Mouse (Mus musculus): ENCODE measurements around the gene Cox7b. TPM values are rescaled to one million over a fixed set of nuclear protein-coding genes. Genes with fewer than 3 reads are reported as not detected.

Gene Cox7b
- polyA plus RNA-seq, 1 experiment from 2014 or later, result 481 TPM

- H3K9ac ChIP-seq (ENCODE audit: low read depth, low read length), result no peak overlapping the region
- peaks cover 24% of the 10 kb centered on the region; the same call in 1 of the 2 replicates for H3K36me3 ChIP-seq (ENCODE audit: control insufficient read depth, insufficient read depth, low read length)
- H3K4me1 ChIP-seq (ENCODE audit: control insufficient read depth, insufficient read depth, low read length), result no peaks in the 10 kb centered on the region
- H3K27ac ChIP-seq (replicated peaks; ENCODE audit: low read depth, low read length), result no peak overlapping the region
- WGBS, result 91% methylated on average over 4 of the region's 4 CpGs
- H3K27me3 ChIP-seq (replicated peaks; ENCODE audit: control insufficient read depth, insufficient read depth, low read length), result no peaks in the 10 kb centered on the region
- H3K9me3 ChIP-seq (ENCODE audit: control insufficient read depth, low read length), result no peaks in the 10 kb centered on the region
- DNase-seq (ENCODE audit: low spot score), result no peak
- no peak overlapping the region for H3K4me3 ChIP-seq (ENCODE audit: low read depth, low read length)
- ATAC-seq (ENCODE audit: low read depth), result no peak
- no peak overlapping the region for H3K4me2 ChIP-seq (ENCODE audit: low read depth, low read length)
Observed at GRCm38 (mm10) chrX:106017516-106017915, 2.0 kb downstream of the Cox7b start.

DNA sequence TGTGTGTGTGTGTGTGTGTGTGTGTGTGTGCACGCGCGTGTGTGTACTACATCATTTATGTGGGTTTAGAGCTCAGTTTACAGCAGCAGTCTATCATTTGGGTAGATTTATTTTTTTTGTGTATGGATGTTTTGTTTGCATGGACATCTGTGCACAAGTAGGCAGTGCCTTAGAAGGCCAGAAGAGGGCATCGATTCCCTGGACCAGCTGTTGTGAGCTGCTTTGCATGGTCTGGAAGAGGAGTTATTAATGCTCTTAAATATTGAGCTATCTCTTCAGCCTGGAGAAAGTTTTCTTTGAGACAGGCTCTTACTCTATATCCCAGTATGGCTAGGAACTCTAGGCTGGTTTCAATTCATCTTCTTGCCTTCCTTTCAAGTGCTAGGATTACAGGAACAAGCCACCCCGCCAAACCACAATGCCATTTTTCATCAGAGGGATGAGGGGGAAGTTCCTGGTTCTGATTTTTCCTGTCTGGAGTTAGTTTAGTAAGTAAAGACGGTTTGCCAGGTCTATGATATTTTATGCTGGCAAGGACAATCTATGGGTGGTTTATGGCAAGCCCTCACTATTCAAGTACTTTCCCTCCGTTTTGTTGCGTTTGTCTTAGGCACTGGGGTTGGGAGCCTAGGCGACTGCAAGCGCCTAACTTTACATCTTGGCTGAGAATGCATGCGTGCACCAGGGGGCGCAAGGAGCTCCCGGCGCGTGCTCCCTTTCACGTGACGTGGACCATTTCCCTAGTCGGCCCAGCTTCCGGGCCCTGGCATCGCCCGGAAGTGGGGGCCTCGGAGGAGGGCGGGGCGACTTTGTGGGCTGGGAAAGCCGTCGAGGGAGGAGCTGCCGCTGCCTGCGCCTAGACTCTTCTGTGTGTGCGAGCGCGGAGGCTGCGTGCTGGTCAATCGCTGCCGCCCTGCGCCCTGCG, 11.2 kb downstream of the Cox7b start, which contains the start of gene Atp7a:
TSS of gene Atp7a (plus strand) at position 859 of the 925 bp plus-strand sequence.
- H3K27ac ChIP-seq (replicated peaks; ENCODE audit: low read depth, low read length), result peak within 1 kb of the TSS; percentile 71
- WGBS, result 19% methylated on average over 22 of the region's 36 CpGs
- ATAC-seq (ENCODE audit: low read depth) (peak; percentile 97), DNase-seq (ENCODE audit: low spot score) (peak; percentile 96)
- H3K9me3 ChIP-seq (ENCODE audit: control insufficient read depth, low read length), result no peaks in the 10 kb centered on the region
- peak within 1 kb of the TSS; percentile 70 for H3K9ac ChIP-seq (ENCODE audit: low read depth, low read length)
- peaks cover 6% of the 10 kb centered on the region; the same call in 1 of the 2 replicates for H3K36me3 ChIP-seq (ENCODE audit: control insufficient read depth, insufficient read depth, low read length)
- no peaks in the 10 kb centered on the region for H3K27me3 ChIP-seq (replicated peaks; ENCODE audit: control insufficient read depth, insufficient read depth, low read length)
- H3K4me3 ChIP-seq (ENCODE audit: low read depth, low read length), result peak within 1 kb of the TSS; percentile 51
- H3K4me1 ChIP-seq (ENCODE audit: control insufficient read depth, insufficient read depth, low read length), result no peaks in the 10 kb centered on the region
- H3K4me2 ChIP-seq (ENCODE audit: low read depth, low read length), result peak within 1 kb of the TSS; percentile 48

- ATAC-seq (ENCODE audit: low read depth), result peak; percentile 35
Observed at GRCm38 (mm10) chrX:106027343-106027674, 11.8 kb downstream of the Cox7b start.

GRCm38 (mm10) chrX:106030176-106030575, 14.7 kb downstream of the Cox7b start:
- WGBS, result 72% methylated on average over 5 of the region's 5 CpGs
- Histone ChIP-seq H3K4me2 (ENCODE audit: low read depth, low read length) (no peak overlapping the region), H3K4me3 (ENCODE audit: low read depth, low read length) (no peak overlapping the region), H3K36me3 (ENCODE audit: control insufficient read depth, insufficient read depth, low read length) (no peaks in the 10 kb centered on the region), H3K27ac (replicated peaks; ENCODE audit: low read depth, low read length) (no peak overlapping the region), H3K9ac (ENCODE audit: low read depth, low read length) (no peak overlapping the region), H3K9me3 (ENCODE audit: control insufficient read depth, low read length) (no peaks in the 10 kb centered on the region), H3K4me1 (ENCODE audit: control insufficient read depth, insufficient read depth, low read length) (no peaks in the 10 kb centered on the region), H3K27me3 (replicated peaks; ENCODE audit: control insufficient read depth, insufficient read depth, low read length) (no peaks in the 10 kb centered on the region)
- no peak for ATAC-seq (ENCODE audit: low read depth)
- DNase-seq (ENCODE audit: low spot score), result no peak

More at GRCm38 (mm10) chrX:106027343-106027674, 11.8 kb downstream of the Cox7b start:
- 25% methylated on average over 8 of the region's 8 CpGs for WGBS
- peak overlapping the region; percentile 51 for H3K4me3 ChIP-seq (ENCODE audit: low read depth, low read length)
- no peak for DNase-seq (ENCODE audit: low spot score)
- peak overlapping the region; percentile 71 for H3K27ac ChIP-seq (replicated peaks; ENCODE audit: low read depth, low read length)
- no peaks in the 10 kb centered on the region for H3K27me3 ChIP-seq (replicated peaks; ENCODE audit: control insufficient read depth, insufficient read depth, low read length)
- peak overlapping the region; percentile 70 for H3K9ac ChIP-seq (ENCODE audit: low read depth, low read length)
- peak overlapping the region; percentile 48 for H3K4me2 ChIP-seq (ENCODE audit: low read depth, low read length)
- no peaks in the 10 kb centered on the region for H3K9me3 ChIP-seq (ENCODE audit: control insufficient read depth, low read length)
- no peaks in the 10 kb centered on the region for H3K36me3 ChIP-seq (ENCODE audit: control insufficient read depth, insufficient read depth, low read length)
- no peaks in the 10 kb centered on the region for H3K4me1 ChIP-seq (ENCODE audit: control insufficient read depth, insufficient read depth, low read length)

DNA sequence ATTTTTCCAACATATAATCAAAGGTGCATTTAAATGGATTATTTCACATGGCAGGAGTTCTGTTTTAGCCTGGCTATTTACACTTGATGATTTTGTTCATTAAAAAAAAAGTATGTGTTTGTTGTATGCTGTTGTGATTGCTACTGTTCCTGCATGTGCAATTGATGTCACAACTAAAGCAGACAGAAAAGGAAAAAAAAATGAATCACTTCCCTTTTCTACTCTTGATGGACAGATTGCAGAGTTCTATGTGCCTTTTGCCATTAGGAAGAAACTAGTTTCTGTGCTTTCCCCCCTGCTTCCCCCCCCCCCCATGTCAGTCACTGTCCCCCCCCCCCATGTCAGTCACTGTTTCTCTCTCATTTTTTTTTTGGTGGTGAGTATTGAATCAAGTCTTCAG, 15.6 kb downstream of the Cox7b start:
- no peaks in the 10 kb centered on the region for H3K36me3 ChIP-seq (ENCODE audit: control insufficient read depth, insufficient read depth, low read length)
- H3K9me3 ChIP-seq (ENCODE audit: control insufficient read depth, low read length), result no peaks in the 10 kb centered on the region
- DNase-seq (ENCODE audit: low spot score) (no peak), ATAC-seq (ENCODE audit: low read depth) (no peak)
- H3K4me1 ChIP-seq (ENCODE audit: control insufficient read depth, insufficient read depth, low read length), result no peaks in the 10 kb centered on the region
- H3K9ac ChIP-seq (ENCODE audit: low read depth, low read length), result no peak overlapping the region
- no peak overlapping the region for H3K27ac ChIP-seq (replicated peaks; ENCODE audit: low read depth, low read length)
- H3K4me2 ChIP-seq (ENCODE audit: low read depth, low read length), result no peak overlapping the region
- no peak overlapping the region for H3K4me3 ChIP-seq (ENCODE audit: low read depth, low read length)
- no peaks in the 10 kb centered on the region; the same call in 1 of the 2 replicates for H3K27me3 ChIP-seq (replicated peaks; ENCODE audit: control insufficient read depth, insufficient read depth, low read length)

- DNase-seq (ENCODE audit: low spot score), result no peak
- no peak overlapping the region for H3K4me3 ChIP-seq (ENCODE audit: low read depth, low read length)
- 60% methylated on average over 2 of the region's 2 CpGs for WGBS
- no peak for ATAC-seq (ENCODE audit: low read depth)
- no peak overlapping the region for H3K4me2 ChIP-seq (ENCODE audit: low read depth, low read length)
- H3K36me3 ChIP-seq (ENCODE audit: control insufficient read depth, insufficient read depth, low read length), result no peaks in the 10 kb centered on the region
- no peak overlapping the region for H3K9ac ChIP-seq (ENCODE audit: low read depth, low read length)
- H3K27me3 ChIP-seq (replicated peaks; ENCODE audit: control insufficient read depth, insufficient read depth, low read length), result no peaks in the 10 kb centered on the region; the same call in 1 of the 2 replicates
- no peak overlapping the region for H3K27ac ChIP-seq (replicated peaks; ENCODE audit: low read depth, low read length)
- H3K4me1 ChIP-seq (ENCODE audit: control insufficient read depth, insufficient read depth, low read length), result no peaks in the 10 kb centered on the region
- H3K9me3 ChIP-seq (ENCODE audit: control insufficient read depth, low read length), result no peaks in the 10 kb centered on the region
Observed at GRCm38 (mm10) chrX:106035727-106036126, 20.2 kb downstream of the Cox7b start.

- Histone ChIP-seq H3K4me1 (ENCODE audit: control insufficient read depth, insufficient read depth, low read length) (no peaks in the 10 kb centered on the region), H3K4me2 (ENCODE audit: low read depth, low read length) (no peak overlapping the region), H3K9me3 (ENCODE audit: control insufficient read depth, low read length) (no peaks in the 10 kb centered on the region), H3K27ac (replicated peaks; ENCODE audit: low read depth, low read length) (no peak overlapping the region), H3K27me3 (replicated peaks; ENCODE audit: control insufficient read depth, insufficient read depth, low read length) (no peaks in the 10 kb centered on the region; the same call in 1 of the 2 replicates), H3K36me3 (ENCODE audit: control insufficient read depth, insufficient read depth, low read length) (no peaks in the 10 kb centered on the region), H3K4me3 (ENCODE audit: low read depth, low read length) (no peak overlapping the region), H3K9ac (ENCODE audit: low read depth, low read length) (no peak overlapping the region)
- ATAC-seq (ENCODE audit: low read depth), result no peak
- no peak for DNase-seq (ENCODE audit: low spot score)
- WGBS, result 90% methylated on average over 3 of the region's 3 CpGs
Observed at GRCm38 (mm10) chrX:106037185-106037752, 21.8 kb downstream of the Cox7b start.

- no peak for ATAC-seq (ENCODE audit: low read depth)
- DNase-seq (ENCODE audit: low spot score), result peak; percentile 69
Observed at GRCm38 (mm10) chrX:106043863-106044617, 28.5 kb downstream of the Cox7b start.

More at GRCm38 (mm10) chrX:106043863-106044617, 28.5 kb downstream of the Cox7b start:
- Histone ChIP-seq H3K4me3 (ENCODE audit: low read depth, low read length) (no peak overlapping the region), H3K27me3 (replicated peaks; ENCODE audit: control insufficient read depth, insufficient read depth, low read length) (no peaks in the 10 kb centered on the region), H3K9ac (ENCODE audit: low read depth, low read length) (no peak overlapping the region), H3K4me1 (ENCODE audit: control insufficient read depth, insufficient read depth, low read length) (no peaks in the 10 kb centered on the region), H3K4me2 (ENCODE audit: low read depth, low read length) (no peak overlapping the region), H3K9me3 (ENCODE audit: control insufficient read depth, low read length) (no peaks in the 10 kb centered on the region), H3K27ac (replicated peaks; ENCODE audit: low read depth, low read length) (peak overlapping the region; percentile 15; the same call in 1 of the 2 replicates), H3K36me3 (ENCODE audit: control insufficient read depth, insufficient read depth, low read length) (no peaks in the 10 kb centered on the region)
- WGBS, result 38% methylated on average over 8 of the region's 8 CpGs

Measured in embryonic facial prominence, embryonic 14.5 days (tissue).